In the genomic region with DNA sequence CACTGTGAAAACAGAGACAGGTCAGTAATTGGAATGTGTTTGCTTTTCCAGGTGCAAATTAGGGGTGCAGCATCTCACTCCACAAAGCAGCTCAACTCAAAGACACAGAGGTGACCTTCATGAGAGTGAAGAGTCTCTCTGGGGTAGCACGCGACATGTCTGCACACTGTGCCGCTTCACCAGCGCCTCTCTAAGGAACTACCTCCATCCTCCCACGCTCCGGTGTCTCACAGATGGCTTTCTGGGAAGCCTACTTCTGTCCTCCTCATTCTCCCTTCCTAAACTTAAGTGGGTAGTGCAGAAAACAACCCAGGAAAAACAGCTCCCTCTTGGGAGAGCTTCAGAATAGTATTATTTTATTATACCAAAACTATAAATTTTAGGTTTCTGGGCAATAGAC, we compare ENCODE assay signal across 21 mouse cellular contexts. TPM values are rescaled to one million over a fixed set of nuclear protein-coding genes. Genes with fewer than 3 reads are reported as not detected.
DNase-seq lines count a peak whose midpoint lies in the region; ATAC-seq and TF ChIP-seq lines count a peak whose summit lies in the region.
"Had no signal": no experiment of that assay in that cellular context is flagged by ENCODE, and none has a peak within 500 bp of the region (broad histone marks: within the 10 kb centered on the region; RNA-seq: fewer than 3 reads in every experiment).

No protein-coding gene starts in this region.

- no peak overlapping the region for H3K4me2 ChIP-seq in forebrain, embryonic 15.5 days (replicated peaks)
- H3K4me2 ChIP-seq in forebrain, postnatal 0 days (ENCODE audit: low read depth), result no peak overlapping the region
- H3K4me2 ChIP-seq: embryonic facial prominence, embryonic 15.5 days; heart, embryonic 15.5 days; limb, embryonic 13.5 days; neural tube, embryonic 13.5 days had no signal

- no peak for ATAC-seq in forebrain, embryonic 15.5 days (replicated peaks)
- no peak for ATAC-seq in forebrain, postnatal 0 days
- ATAC-seq: hindbrain, embryonic 16.5 days; liver, postnatal 0 days had no signal

- no peak for TF ChIP-seq CTCF in forebrain, postnatal 0 days (IDR thresholded peaks at IDR 0.05; ENCODE audit: low read depth)

- H3K4me1 ChIP-seq in forebrain, embryonic 15.5 days, result no peaks in the 10 kb centered on the region
- no peaks in the 10 kb centered on the region for H3K4me1 ChIP-seq in forebrain, postnatal 0 days (ENCODE audit: insufficient read depth)

- 98% methylated on average over 6 of the region's 6 CpGs for WGBS in forebrain, embryonic 15.5 days
- 95% methylated on average over 6 of the region's 6 CpGs for WGBS in forebrain, postnatal 0 days

- no peaks in the 10 kb centered on the region for H3K36me3 ChIP-seq in forebrain, embryonic 15.5 days
- H3K36me3 ChIP-seq in forebrain, postnatal 0 days (ENCODE audit: insufficient read depth), result no peaks in the 10 kb centered on the region
- H3K36me3 ChIP-seq: heart, embryonic 15.5 days; neural tube, embryonic 13.5 days had no signal

- no peak overlapping the region for H3K9ac ChIP-seq in forebrain, embryonic 15.5 days (replicated peaks)
- no peak overlapping the region for H3K9ac ChIP-seq in forebrain, postnatal 0 days
- H3K9ac ChIP-seq: embryonic facial prominence, embryonic 15.5 days; heart, embryonic 15.5 days; limb, embryonic 13.5 days; liver, postnatal 0 days; neural tube, embryonic 13.5 days had no signal

- H3K27ac ChIP-seq in forebrain, embryonic 15.5 days (replicated peaks), result no peak overlapping the region
- no peak overlapping the region for H3K27ac ChIP-seq in forebrain, postnatal 0 days (ENCODE audit: low read depth, low read length)
- H3K27ac ChIP-seq: embryonic facial prominence, embryonic 15.5 days; heart, embryonic 15.5 days; neural tube, embryonic 13.5 days; stomach, postnatal 0 days had no signal

- H3K4me3 ChIP-seq in forebrain, embryonic 15.5 days, result no peak overlapping the region
- H3K4me3 ChIP-seq in forebrain, postnatal 0 days (ENCODE audit: low read depth, low read length), result no peak overlapping the region
- H3K4me3 ChIP-seq: embryonic facial prominence, embryonic 15.5 days; heart, embryonic 15.5 days; limb, embryonic 13.5 days; neural tube, embryonic 13.5 days had no signal

- DNase-seq in frontal cortex, adult 2 months (ENCODE audit: extremely low spot score in 1 of 2, low spot score in 1 of 2), result peak; percentile 74 to 82
- no peak for DNase-seq in frontal cortex, postnatal 14 days (ENCODE audit: low spot score in 2 of 2)
- peak; percentile 34 to 60 for DNase-seq in layer of hippocampus, adult 18-20 months (ENCODE audit: low spot score in 2 of 2)
- no peak for DNase-seq in layer of hippocampus, adult 9-10 months (ENCODE audit: low spot score)
- DNase-seq in ZHBTc4 (ENCODE audit: low read depth, low spot score), result peak; percentile 36
- peak; percentile 78 to 79 for DNase-seq in right cerebral cortex, adult 2 months (ENCODE audit: low spot score in 2 of 2)
- DNase-seq in forebrain, postnatal 0 days, result no peak
- DNase-seq: cerebellum, adult 2 months; gastrocnemius, postnatal 10 days; kidney, adult 11 months; kidney, postnatal 14 days; liver, postnatal 0 days; thymus, postnatal 4 days had no signal

- H3K27me3 ChIP-seq in forebrain, embryonic 15.5 days, result no peaks in the 10 kb centered on the region
- H3K27me3 ChIP-seq in forebrain, postnatal 0 days (ENCODE audit: insufficient read depth, low read length), result no peaks in the 10 kb centered on the region
- H3K27me3 ChIP-seq: CH12.LX; embryonic facial prominence, embryonic 15.5 days; heart, embryonic 15.5 days; limb, embryonic 13.5 days; neural tube, embryonic 13.5 days had no signal

- H3K9me3 ChIP-seq in forebrain, embryonic 15.5 days, result no peaks in the 10 kb centered on the region
- H3K9me3 ChIP-seq in forebrain, postnatal 0 days (ENCODE audit: low read length), result no peaks in the 10 kb centered on the region
- H3K9me3 ChIP-seq: embryonic facial prominence, embryonic 15.5 days; heart, embryonic 15.5 days; limb, embryonic 13.5 days; neural tube, embryonic 13.5 days had no signal

RNA-seq across cellular contexts. Expression of gene Fndc3b, which starts 12.4 kb away (rescaled TPM):
- 8.4 and 9.3 TPM in 2 replicates for polyA plus RNA-seq in frontal cortex, adult 2 months (2012; rRNA removed)
- total RNA-seq in layer of hippocampus, adult 18-20 months (2021), result 10 to 100 TPM; 20.5 to 21.2 TPM
- polyA plus RNA-seq in forebrain, embryonic 15.5 days (2015; fragmentation: Nextera tagmentation; extraction: Ambion mirVana), result 6.1 and 7.7 TPM in 2 replicates
- 17.2 and 18.3 TPM in 2 replicates for total RNA-seq in forebrain, postnatal 0 days (2014; rRNA removed)
- polyA plus RNA-seq in forebrain, postnatal 0 days (2015; fragmentation: Nextera tagmentation; extraction: Ambion mirVana), result 3.9 and 5.7 TPM in 2 replicates

Comparison
In these comparisons a context has a peak if more than half of its experiments do, and no peak if none do; other contexts are left out.
1. DNase-seq: peak in frontal cortex, adult 2 months (2 of 2), layer of hippocampus, adult 18-20 months (2 of 2), ZHBTc4 (single experiment) and right cerebral cortex, adult 2 months (2 of 2); none in frontal cortex, postnatal 14 days (0 of 2), layer of hippocampus, adult 9-10 months (single experiment) and forebrain, postnatal 0 days (single experiment).